Mouse (Mus musculus) frontal cortex, postnatal 10 days (tissue): Measurements from ENCODE around the gene Ubiad1.
A peak's percentile ranks its signal among the peaks of the same experiment; 100 is the strongest.

Source experiments
- DNase-seq, 2 experiments: peaks; one replicate each; pipeline ENCODE4 v3.0.0; 2022; ENCODE audit warnings: low spot score in 2 of 2, mixed read lengths in 1 of 2

Ubiad1 gene

GRCm38 (mm10) chr4:148453707-148454106, 9.1 kb upstream of the Ubiad1 start:
- no peak for DNase-seq

GRCm38 (mm10) chr4:148448853-148449245, 4.3 kb upstream of the Ubiad1 start:
- DNase-seq, result peak in 1 of 2 experiments; percentile 38

GRCm38 (mm10) chr4:148448179-148448852, 3.7 kb upstream of the Ubiad1 start, which contains the start of gene Mtor:
Mtor (plus strand) TSS chr4:148448611.
- peak; percentile 93 to 96 for DNase-seq

- DNase-seq, result no peak
These were observed 2.0 kb downstream of the Ubiad1 start for GRCm38 (mm10) chr4:148442598-148442997.

GRCm38 (mm10) chr4:148441931-148442330, 2.6 kb downstream of the Ubiad1 start:
- no peak for DNase-seq

GRCm38 (mm10) chr4:148435657-148436330, 8.8 kb downstream of the Ubiad1 start:
- peak; percentile 60 to 68 for DNase-seq

- no peak for DNase-seq
These were observed 9.5 kb downstream of the Ubiad1 start for GRCm38 (mm10) chr4:148435106-148435505.

GRCm38 (mm10) chr4:148434554-148434953, 10.0 kb downstream of the Ubiad1 start:
- no peak for DNase-seq

- DNase-seq, result no peak
These were observed 10.8 kb downstream of the Ubiad1 start for GRCm38 (mm10) chr4:148433813-148434212.

- DNase-seq, result no peak
These were observed 11.2 kb downstream of the Ubiad1 start for GRCm38 (mm10) chr4:148433336-148433735.

GRCm38 (mm10) chr4:148432488-148432887, 12.1 kb downstream of the Ubiad1 start:
- no peak for DNase-seq

- no peak for DNase-seq
These were observed 13.6 kb downstream of the Ubiad1 start for GRCm38 (mm10) chr4:148430880-148431519.

GRCm38 (mm10) chr4:148429686-148430085, 14.9 kb downstream of the Ubiad1 start:
- DNase-seq, result peak; percentile 47 to 65

GRCm38 (mm10) chr4:148429121-148429520, 15.4 kb downstream of the Ubiad1 start:
- DNase-seq, result no peak

- DNase-seq, result no peak
These were observed 16.0 kb downstream of the Ubiad1 start for GRCm38 (mm10) chr4:148428544-148428943.

- DNase-seq, result no peak
These were observed 17.4 kb downstream of the Ubiad1 start for GRCm38 (mm10) chr4:148426950-148427850.

GRCm38 (mm10) chr4:148417559-148417958, 27.0 kb downstream of the Ubiad1 start:
- no peak for DNase-seq

- DNase-seq, result no peak
These were observed 27.5 kb downstream of the Ubiad1 start for GRCm38 (mm10) chr4:148417074-148417526.

- no peak for DNase-seq
These were observed 29.0 kb downstream of the Ubiad1 start for GRCm38 (mm10) chr4:148415575-148415974.

GRCm38 (mm10) chr4:148408256-148408975, 36.2 kb downstream of the Ubiad1 start:
- no peak for DNase-seq

- DNase-seq, result no peak
These were observed 39.2 kb downstream of the Ubiad1 start for GRCm38 (mm10) chr4:148405255-148405788.
